Mouse (Mus musculus) MEL-GATA-1-ER (cell line): ENCODE measurements around the gene Zfp991.
"Not testable (repeated sequence)": the region's sequence is repeated elsewhere in the genome, so short reads cannot be mapped to it uniquely, and the experiment has no call there.

Experiments used
- DNase-seq: peaks from one replicate; pipeline ENCODE4 v3.0.0-alpha.2; 2012; ENCODE audit warnings: low read depth; ENCODE audit errors: extremely low read depth

Gene Zfp991

GRCm38 (mm10) chr4:147131837-147132459, at the start of gene Zfp991:
Gene Zfp991, plus strand, starts transcription at chr4:147132038.
- DNase-seq: not testable (repeated sequence)

DNA sequence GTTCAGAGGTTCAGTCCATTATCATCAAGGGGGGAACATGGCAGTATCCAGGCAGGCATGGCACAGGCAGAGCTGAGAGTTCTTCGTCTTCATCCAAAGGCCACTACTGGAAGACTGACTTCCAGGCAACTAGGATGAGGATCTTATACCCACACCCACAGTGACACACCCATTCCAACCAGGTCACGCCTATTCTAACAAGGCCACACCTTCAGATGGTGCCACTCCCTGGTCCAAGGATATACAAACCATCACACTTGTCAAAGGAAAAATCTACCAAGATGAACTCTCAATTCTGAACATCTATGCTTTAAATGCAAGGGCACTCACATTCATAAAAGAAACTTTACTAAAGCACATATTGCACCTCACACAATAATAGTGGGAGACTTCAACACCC, 36.2 kb upstream of the Zfp991 start:
- DNase-seq: not testable (repeated sequence)

DNA sequence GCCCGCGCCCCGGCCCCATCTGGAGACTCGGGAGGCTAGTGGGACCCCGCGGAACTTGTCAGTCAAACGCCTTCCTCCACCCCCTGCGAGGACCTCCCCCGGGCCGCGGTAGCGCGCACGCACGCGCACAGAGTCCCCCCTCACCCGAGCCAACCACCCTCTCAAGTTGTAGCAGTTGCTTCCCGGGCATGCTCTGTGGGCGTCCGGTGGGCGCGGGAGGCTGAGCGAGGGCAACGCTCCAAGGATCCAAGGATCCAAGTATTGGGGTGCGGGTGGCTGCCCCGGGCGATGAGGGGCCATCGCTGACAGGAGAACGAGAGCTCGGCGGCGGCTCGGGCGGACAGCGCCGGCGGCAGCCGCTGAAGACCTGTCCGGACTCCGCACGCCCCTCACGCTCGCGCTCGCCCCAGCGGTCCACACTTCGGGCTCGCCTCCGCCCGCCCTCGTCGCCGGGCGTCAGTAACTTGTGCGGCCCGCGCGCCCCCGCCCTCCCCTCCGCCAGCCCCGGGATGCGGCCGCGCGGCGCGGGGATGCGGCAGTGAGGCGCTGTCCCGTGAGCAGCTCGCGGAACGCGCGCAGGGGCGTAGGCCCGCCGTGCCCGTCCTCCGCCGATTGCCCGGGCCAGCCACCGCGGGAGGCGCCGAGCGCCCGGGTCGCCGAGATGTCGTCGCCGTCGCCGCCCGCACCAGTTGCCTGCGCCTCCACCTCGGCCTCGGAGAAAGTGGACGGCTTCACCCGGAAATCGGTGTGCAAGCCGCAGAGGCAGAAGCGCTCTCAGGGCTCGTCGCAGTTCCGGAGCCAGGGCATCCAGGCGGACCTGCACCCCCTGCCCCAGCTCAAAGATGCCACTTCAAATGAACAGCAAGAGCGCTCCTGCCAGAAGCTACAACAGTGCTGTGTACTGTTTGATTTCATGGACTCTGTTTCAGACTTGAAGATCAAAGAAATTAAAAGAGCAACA, 29.9 kb upstream of the Zfp991 start:
- not testable (repeated sequence) for DNase-seq

DNA sequence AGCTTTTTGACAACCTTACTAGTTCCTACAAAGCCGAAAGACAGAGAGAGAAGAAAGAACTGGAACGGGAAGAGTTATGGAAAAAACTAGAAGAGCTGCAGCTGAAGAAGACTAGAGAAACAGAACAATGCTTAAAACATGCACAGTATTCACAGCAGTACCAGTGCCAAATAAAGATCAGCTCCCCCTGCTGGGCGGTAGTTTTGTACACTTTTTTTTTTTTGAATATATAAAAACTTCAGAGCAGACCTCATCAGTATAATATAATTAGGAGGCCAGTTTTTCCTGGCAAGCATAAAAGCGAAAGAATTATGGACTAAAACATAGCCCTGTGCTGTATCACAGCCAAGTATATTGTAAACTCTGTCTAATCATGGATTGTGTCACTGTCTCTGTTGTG, 28.0 kb upstream of the Zfp991 start:
- DNase-seq: not testable (repeated sequence)

DNA sequence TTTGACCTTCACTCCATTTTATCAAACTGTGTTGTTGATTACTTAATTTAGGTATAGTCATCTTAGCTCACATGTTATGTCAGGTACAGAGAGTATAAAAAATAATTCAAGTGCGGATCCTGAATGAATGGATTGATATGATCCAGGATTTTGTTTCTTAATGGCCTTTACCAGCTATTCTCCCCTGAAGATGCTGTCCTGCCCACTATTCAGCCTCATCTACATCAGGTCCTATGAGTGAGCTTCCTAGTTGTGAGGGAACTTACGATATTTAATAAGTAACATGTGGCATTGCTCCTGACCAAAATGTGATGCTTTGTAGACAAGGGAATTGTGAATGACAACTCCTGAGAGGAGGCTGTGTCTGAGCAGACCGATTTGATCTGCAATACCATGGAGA, 14.0 kb upstream of the Zfp991 start:
- DNase-seq: not testable (repeated sequence)

DNA sequence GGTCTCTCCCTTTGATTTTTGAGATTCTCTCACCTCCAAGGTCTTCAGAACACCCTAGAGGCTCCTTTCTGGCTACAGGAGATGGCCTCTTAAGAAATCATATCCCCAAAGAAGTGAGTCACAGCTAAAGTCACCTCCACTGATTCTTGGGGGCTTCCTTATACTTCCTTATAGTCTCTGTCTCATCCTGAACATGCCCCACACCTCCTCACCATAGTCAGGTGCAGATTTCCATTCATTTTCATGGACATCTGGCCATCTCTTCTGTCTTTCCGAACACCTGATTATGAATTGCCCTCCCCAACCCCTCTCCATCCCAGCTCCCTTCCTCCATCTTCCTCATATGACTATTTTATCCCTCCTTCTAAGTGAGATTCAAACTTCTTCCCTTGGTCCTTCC, 9.6 kb upstream of the Zfp991 start:
- not testable (repeated sequence) for DNase-seq

DNA sequence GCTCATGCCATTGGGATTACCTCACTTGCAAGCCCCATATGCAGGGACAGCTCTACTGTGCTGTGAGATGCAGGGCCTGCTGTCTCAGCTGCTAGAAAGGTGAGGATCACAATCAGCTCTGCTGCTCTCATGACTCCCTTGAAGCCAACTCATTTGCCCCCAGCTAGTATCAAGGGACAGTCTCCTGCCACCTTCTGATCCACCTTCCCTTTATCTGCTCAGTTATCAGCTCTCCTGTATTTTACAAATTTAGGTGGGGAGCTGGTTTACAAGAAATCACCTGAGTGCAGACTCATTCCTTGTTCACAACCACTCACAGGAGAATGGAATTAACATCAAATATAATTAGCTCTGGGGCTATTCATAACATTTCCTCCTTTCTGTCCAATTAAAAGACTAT, 8.0 kb upstream of the Zfp991 start:
- not testable (repeated sequence) for DNase-seq

DNA sequence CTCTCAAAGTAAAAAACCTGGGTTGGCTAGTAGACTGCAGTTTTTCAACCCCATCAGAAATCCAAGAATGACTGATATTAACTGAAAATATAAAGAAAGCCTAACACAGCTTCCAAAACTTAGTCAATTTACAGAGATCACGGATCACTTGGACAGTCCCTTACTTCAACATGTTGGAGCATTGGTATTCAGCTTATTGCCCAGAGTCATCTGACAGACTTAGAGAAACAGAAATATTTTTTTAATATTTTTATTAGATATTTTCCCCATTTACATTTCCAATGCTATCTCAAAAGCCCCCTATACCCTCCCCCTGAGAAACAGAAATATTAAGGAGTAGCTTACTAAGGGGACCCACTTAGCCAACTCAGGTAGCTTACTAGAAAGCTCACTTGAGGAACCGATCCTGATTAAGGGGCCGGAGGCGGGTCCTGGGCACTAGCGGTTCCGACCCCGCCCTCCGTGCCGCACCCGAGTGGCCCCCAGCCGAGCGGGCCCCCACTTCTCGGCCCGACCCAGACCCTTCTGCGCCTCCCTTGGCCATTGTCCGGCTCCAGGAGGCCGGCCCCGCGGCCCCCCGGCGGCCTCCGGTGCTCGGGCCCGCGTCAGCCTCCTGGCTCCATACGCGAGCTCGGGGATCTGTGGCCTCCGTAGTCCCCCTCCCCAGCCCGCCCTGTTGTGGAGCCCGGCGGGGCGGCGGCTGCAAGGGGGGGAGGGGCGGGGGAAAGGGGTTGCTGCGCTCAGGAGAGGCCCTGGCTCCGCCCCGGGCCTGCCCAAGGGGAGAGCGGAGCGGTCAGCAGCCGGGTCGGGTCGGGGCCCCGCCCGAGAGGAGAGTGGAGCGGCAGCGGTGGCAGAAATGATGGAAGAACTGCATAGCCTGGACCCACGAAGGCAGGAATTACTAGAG, 7.2 kb upstream of the Zfp991 start:
- not testable (repeated sequence) for DNase-seq

DNA sequence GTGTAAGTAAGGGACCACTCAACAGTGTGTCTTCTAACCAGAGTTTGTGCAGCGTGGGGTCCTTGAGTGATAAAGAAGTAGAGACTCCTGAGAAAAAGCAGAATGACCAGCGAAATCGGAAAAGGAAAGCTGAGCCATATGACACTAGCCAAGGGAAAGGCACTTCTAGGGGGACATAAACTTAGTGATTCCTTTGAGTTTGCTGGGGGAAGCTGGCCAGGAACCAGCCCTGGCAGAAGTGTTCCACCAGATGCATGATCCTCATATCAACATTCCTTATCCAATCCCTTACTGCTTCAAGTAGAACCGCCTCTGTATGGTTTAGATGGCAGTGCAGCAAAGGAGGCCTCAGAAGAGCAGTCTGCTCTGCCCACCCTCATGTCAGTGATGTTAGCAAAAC, 6.5 kb upstream of the Zfp991 start:
- DNase-seq: not testable (repeated sequence)

GRCm38 (mm10) chr4:147125870-147126269, 6.0 kb upstream of the Zfp991 start:
- DNase-seq: not testable (repeated sequence)

DNA sequence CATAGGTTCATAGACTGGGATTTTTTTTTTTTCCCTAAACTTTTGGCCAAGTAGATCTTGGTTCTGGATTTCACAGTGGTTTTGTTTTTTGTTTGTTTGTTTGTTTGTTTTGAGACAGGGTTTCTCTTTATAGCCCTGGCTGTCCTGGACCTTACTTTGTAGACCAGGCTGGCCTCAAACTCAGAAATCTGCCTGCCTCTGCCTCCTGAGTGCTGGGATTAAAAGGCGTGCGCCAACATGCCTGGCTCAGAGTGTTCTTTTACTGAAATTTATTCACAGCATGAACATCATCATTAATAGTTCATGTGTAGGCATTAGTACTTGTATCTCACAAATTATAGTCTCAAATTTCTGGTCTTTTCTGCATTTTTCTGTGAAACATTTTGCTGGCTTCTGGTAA, 5.4 kb upstream of the Zfp991 start:
- DNase-seq: not testable (repeated sequence)

DNA sequence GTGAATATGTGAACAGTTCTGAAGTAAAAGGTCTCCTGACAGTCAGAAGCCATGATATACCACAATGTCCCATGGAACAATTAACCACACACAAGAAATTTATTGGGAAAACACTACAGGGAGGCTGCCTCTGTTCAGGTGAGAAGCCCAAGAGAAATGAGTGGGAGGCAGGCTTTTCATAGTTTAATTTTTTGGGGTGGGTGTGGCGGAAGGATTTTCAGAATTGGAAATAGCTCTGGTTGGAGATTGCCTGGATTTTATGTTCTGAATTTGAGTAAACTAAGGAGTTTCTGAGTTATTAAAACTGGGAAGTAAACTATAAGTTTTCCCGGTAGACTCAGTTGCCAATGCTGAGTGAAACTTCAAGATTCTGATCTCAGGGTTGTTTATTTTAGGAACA, 4.7 kb upstream of the Zfp991 start:
- not testable (repeated sequence) for DNase-seq

DNA sequence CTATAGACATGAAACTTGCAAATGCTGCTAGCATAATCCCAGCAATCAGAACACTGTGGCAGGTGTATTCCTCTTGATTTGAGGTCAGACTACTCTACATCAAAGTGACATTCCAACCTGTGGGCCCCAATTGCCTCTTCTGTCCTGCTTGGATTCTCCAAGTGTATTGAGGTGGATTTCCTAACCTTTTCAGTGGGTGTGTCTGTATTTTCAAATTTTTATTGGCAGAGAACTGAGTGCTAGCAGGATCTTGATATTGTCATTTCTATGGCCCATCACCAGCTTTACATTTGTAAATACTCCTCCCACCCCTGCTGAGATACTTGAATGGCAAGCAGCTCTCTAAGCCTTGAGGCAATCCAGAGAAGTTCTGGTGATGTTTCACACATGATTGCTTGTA, 3.7 kb upstream of the Zfp991 start:
- not testable (repeated sequence) for DNase-seq

- DNase-seq: not testable (repeated sequence)
These were observed 1.8 kb downstream of the Zfp991 start for GRCm38 (mm10) chr4:147133596-147133995.

DNA sequence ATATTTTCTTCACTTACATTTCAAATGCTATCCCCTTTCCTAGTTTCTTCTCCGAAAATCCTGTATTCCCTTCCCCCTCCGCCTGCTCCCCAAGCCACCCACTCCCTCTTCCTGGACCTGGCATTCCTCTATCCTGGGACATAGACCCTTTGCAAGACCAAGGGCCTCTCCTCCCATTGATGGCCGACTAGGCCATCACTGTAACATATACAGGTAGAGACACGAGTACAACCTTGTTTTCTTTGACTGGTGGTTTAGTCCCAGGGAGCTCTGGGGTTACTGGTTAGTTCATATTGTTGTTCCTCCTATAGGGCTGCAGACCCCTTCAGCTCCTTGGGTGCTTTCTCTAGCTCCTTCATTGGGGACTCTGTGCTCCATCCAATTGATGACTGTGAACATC, 9.9 kb downstream of the Zfp991 start:
- not testable (repeated sequence) for DNase-seq

GRCm38 (mm10) chr4:147165282-147165681, 33.4 kb downstream of the Zfp991 start:
- not testable (repeated sequence) for DNase-seq

- DNase-seq: not testable (repeated sequence)
These were observed 38.7 kb downstream of the Zfp991 start for GRCm38 (mm10) chr4:147170547-147170946.

DNA sequence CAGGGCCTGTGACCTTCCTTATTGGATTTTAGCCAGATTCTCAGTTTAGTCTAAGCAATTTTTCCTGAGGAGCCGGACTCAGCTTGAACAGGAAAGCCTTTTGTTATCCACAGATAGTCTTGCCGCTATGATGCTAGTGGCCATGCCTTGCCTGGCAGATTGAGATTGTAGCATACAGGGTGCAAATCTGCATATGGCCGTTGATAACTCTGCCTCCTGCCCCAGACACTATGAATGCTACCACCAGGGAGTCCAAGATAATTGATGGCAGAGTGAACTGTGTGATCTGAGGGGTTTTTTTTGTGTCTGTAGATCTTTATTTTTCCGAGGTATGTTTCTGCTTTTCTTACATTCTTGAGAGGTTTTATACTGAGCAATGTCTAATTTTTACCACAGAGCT, 39.7 kb downstream of the Zfp991 start:
- not testable (repeated sequence) for DNase-seq

- DNase-seq: not testable (repeated sequence)
These were observed 44.5 kb downstream of the Zfp991 start for GRCm38 (mm10) chr4:147176279-147176880.

DNA sequence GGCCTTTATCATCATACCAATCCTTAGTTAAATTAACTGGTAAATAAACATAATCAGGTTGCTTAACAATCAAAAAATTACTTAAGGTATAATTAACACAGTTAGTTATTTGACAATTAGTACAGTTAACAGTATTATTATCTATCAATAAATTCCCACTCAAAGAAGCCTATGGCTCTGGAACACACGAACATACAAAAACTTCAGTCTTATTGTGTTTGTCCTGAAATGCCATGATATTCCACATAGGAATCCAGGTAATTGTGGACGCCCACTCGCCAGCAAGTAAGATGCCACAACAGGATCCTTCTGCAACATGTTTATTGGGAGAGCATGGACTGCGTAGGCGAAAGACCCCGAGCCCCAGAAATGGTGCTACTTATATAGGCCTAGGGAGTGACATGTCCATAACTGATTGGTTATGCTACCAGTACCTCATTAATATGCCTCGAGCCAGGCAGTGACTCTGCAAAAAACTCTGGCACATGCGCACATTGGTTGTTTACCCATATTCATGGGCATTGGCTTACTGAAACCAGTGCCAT, 49.4 kb downstream of the Zfp991 start:
- not testable (repeated sequence) for DNase-seq
